Mouse (Mus musculus) mature B cell (primary cell): ENCODE data around the gene Gse1.

Experiments
- in situ Hi-C: fragments of 300-500 bp; cut with MboI; formaldehyde crosslinking; loops from 2 replicates; pipeline ENCODE4 v1.14.3; 2019

Gene Gse1

GRCm38 (mm10) chr8:120227891-120228591 is at the start of gene Gse1:
Gene Gse1, plus strand, starts transcription at chr8:120228456.
- in situ Hi-C loops = no loop called here

GRCm38 (mm10) chr8:120179027-120179431 is 49.2 kb upstream of the Gse1 start:
- in situ Hi-C loops = no loop called here

- in situ Hi-C loops = no loop called here
Observed at GRCm38 (mm10) chr8:120180445-120180970, 47.7 kb upstream of the Gse1 start.

GRCm38 (mm10) chr8:120181274-120181673 is 47.0 kb upstream of the Gse1 start:
- in situ Hi-C loops = no loop called here

GRCm38 (mm10) chr8:120181861-120182414 is 46.3 kb upstream of the Gse1 start:
- in situ Hi-C loops = no loop called here

GRCm38 (mm10) chr8:120184366-120184765 is 43.9 kb upstream of the Gse1 start:
- in situ Hi-C loops = no loop called here

GRCm38 (mm10) chr8:120184850-120185792 is 43.1 kb upstream of the Gse1 start:
- in situ Hi-C loops = no loop called here

GRCm38 (mm10) chr8:120186454-120186853 is 41.8 kb upstream of the Gse1 start:
- in situ Hi-C loops = no loop called here

- in situ Hi-C loops = no loop called here
Observed at GRCm38 (mm10) chr8:120188510-120188909, 39.7 kb upstream of the Gse1 start.

GRCm38 (mm10) chr8:120189440-120189839 is 38.8 kb upstream of the Gse1 start:
- in situ Hi-C loops = no loop called here

- in situ Hi-C loops = no loop called here
Observed at GRCm38 (mm10) chr8:120190107-120190809, 38.0 kb upstream of the Gse1 start.

- in situ Hi-C loops = no loop called here
Observed at GRCm38 (mm10) chr8:120190810-120191413, 37.3 kb upstream of the Gse1 start.

GRCm38 (mm10) chr8:120191633-120192032 is 36.6 kb upstream of the Gse1 start:
- in situ Hi-C loops = no loop called here

- in situ Hi-C loops = no loop called here
Observed at GRCm38 (mm10) chr8:120192118-120192517, 36.1 kb upstream of the Gse1 start.

GRCm38 (mm10) chr8:120201351-120201750 is 26.9 kb upstream of the Gse1 start:
- in situ Hi-C loops = no loop called here

GRCm38 (mm10) chr8:120202546-120202945 is 25.7 kb upstream of the Gse1 start:
- in situ Hi-C loops = no loop called here

GRCm38 (mm10) chr8:120204736-120205360 is 23.4 kb upstream of the Gse1 start:
- in situ Hi-C loops = no loop called here

GRCm38 (mm10) chr8:120205916-120206315 is 22.3 kb upstream of the Gse1 start:
- in situ Hi-C loops = no loop called here

- in situ Hi-C loops = no loop called here
Observed at GRCm38 (mm10) chr8:120207364-120207763, 20.9 kb upstream of the Gse1 start.

GRCm38 (mm10) chr8:120208113-120208512 is 20.1 kb upstream of the Gse1 start:
- in situ Hi-C loops = no loop called here

GRCm38 (mm10) chr8:120211345-120211744 is 16.9 kb upstream of the Gse1 start:
- in situ Hi-C loops = no loop called here
